Mouse (Mus musculus) stomach, postnatal 0 days (tissue): Measurements from ENCODE around the gene Gas2.

Experiments used
- CTCF ChIP-seq: IDR thresholded peaks from 2 replicates; pipeline ENCODE4 v1.5.1; 2016; ENCODE audit warnings: antibody characterized with exemption, low read depth, mild to moderate bottlenecking, moderate library complexity
- EP300 ChIP-seq: optimal IDR thresholded peaks from 2 replicates; pipeline ENCODE3; 2016; ENCODE audit warnings: antibody characterized with exemption

- no peak for TF ChIP-seq CTCF
- no peak for TF ChIP-seq EP300
Measured at GRCm38 (mm10) chr7:51816283-51816839, 45.5 kb upstream of the Gas2 start.
